Mouse (Mus musculus) MEL (cell line): ENCODE measurements around the gene Nploc4. TPM values are rescaled to one million over a fixed set of nuclear protein-coding genes. Genes with fewer than 3 reads are reported as not detected.

Experiments
- DNase-seq: peaks from one replicate; pipeline ENCODE4 v3.0.0; 2011; ENCODE audit warnings: low read depth, low spot score
- H3K27ac ChIP-seq: 2 replicates; pipeline ENCODE4 v1.5.1; 2012; ENCODE audit warnings: low read depth, mild to moderate bottlenecking, control low read depth, low read length, moderate library complexity; ENCODE audit not compliant: control insufficient read depth
- H3K27me3 ChIP-seq, 2 experiments: fragments of 150-350 bp in 1 of 2; sonication (generic) in 1 of 2; 2 replicates each; pipeline ENCODE4 v1.6.1; 2012; ENCODE audit warnings: low read length in 2 of 2, mild to moderate bottlenecking in 2 of 2, improper control_type of control experiment in 1 of 2, moderate library complexity in 1 of 2; ENCODE audit not compliant: insufficient read depth in 2 of 2, control insufficient read depth in 1 of 2
- H3K36me3 ChIP-seq, 2 experiments: 2 replicates each; pipeline ENCODE4 v1.6.1; 2012 to 2014; ENCODE audit warnings: low read length in 2 of 2, improper control_type of control experiment in 1 of 2, inconsistent platforms in 1 of 2, mild to moderate bottlenecking in 1 of 2; ENCODE audit not compliant: insufficient read depth in 2 of 2, control insufficient read depth in 1 of 2
- H3K4me1 ChIP-seq, 2 experiments: fragments of 150-350 bp in 1 of 2; sonication (generic) in 1 of 2; 2 replicates each; pipeline ENCODE4 v1.6.1; 2012; ENCODE audit warnings: low read length in 2 of 2, improper control_type of control experiment in 1 of 2, mild to moderate bottlenecking in 1 of 2; ENCODE audit not compliant: insufficient read depth in 2 of 2, control insufficient read depth in 1 of 2
- H3K4me3 ChIP-seq, 2 experiments: fragments of 150-350 bp in 1 of 2; sonication (generic) in 1 of 2; 2 replicates each; pipeline ENCODE4 v1.5.1; 2012; ENCODE audit warnings: low read depth in 2 of 2, low read length in 2 of 2, mild to moderate bottlenecking in 2 of 2, moderate library complexity in 2 of 2, control low read depth in 1 of 2, improper control_type of control experiment in 1 of 2; ENCODE audit not compliant: control insufficient read depth in 1 of 2, insufficient read depth in 1 of 2
- H3K79me2 ChIP-seq: 2 replicates; pipeline ENCODE4 v1.6.1; 2012; ENCODE audit warnings: mild to moderate bottlenecking, low read length, moderate library complexity; ENCODE audit not compliant: control insufficient read depth, poor library complexity, insufficient read depth
- H3K9ac ChIP-seq: 2 replicates; pipeline ENCODE4 v1.6.1; 2012; ENCODE audit warnings: low read depth, mild to moderate bottlenecking, control low read depth, low read length, moderate library complexity; ENCODE audit not compliant: control insufficient read depth, poor library complexity, severe bottlenecking
- H3K9me3 ChIP-seq: fragments of 150-350 bp; sonication (generic); replicated peaks from 2 replicates; pipeline ENCODE4 v1.6.1; 2012; ENCODE audit warnings: mild to moderate bottlenecking, low read length, improper control_type of control experiment, moderate library complexity; ENCODE audit not compliant: insufficient read depth
- BHLHE40 ChIP-seq: IDR thresholded peaks from 2 replicates; pipeline ENCODE4 v1.6.1; 2012; ENCODE audit warnings: low read depth, mild to moderate bottlenecking, inconsistent platforms, low read length, improper control_type of control experiment, borderline replicate concordance
- CTCF ChIP-seq, 3 experiments: IDR thresholded peaks in 2 of 3; conservative IDR thresholded peaks in 1 of 3; 2 replicates each; pipeline ENCODE4 v1.5.1; 2011 to 2012; ENCODE audit warnings: low read length in 3 of 3, low read depth in 2 of 3, mild to moderate bottlenecking in 2 of 3, improper control_type of control experiment in 1 of 3, inconsistent platforms in 1 of 3, mixed read lengths in 1 of 3, moderate library complexity in 1 of 3; ENCODE audit not compliant: control insufficient read depth in 1 of 3, insufficient read depth in 1 of 3, poor library complexity in 1 of 3, severe bottlenecking in 1 of 3
- ELF1 ChIP-seq: IDR thresholded peaks from 2 replicates; pipeline ENCODE4 v1.6.1; 2014; ENCODE audit warnings: low read depth, mild to moderate bottlenecking, inconsistent platforms, low read length, improper control_type of control experiment, moderate library complexity
- ETS1 ChIP-seq: IDR thresholded peaks from 2 replicates; pipeline ENCODE4 v1.6.1; 2012; ENCODE audit warnings: low read depth, mild to moderate bottlenecking, inconsistent platforms, low read length, improper control_type of control experiment, moderate library complexity
- GABPA ChIP-seq: IDR thresholded peaks from 2 replicates; pipeline ENCODE4 v1.6.1; 2012; ENCODE audit warnings: low read depth, mild to moderate bottlenecking, inconsistent platforms, low read length, improper control_type of control experiment, moderate library complexity
- GATA1 ChIP-seq: IDR thresholded peaks from 2 replicates; pipeline ENCODE4 v1.6.1; 2011; ENCODE audit warnings: low read depth, low read length, improper control_type of control experiment
- JUND ChIP-seq: IDR thresholded peaks from 2 replicates; pipeline ENCODE4 v1.6.1; 2011; ENCODE audit warnings: low read depth, mild to moderate bottlenecking, improper control_type of control experiment, low read length
- KAT2A ChIP-seq: conservative IDR thresholded peaks from 2 replicates; pipeline ENCODE4 v1.6.1; 2012; ENCODE audit warnings: low read depth, low read length, improper control_type of control experiment, inconsistent platforms
- MAFK ChIP-seq: IDR thresholded peaks from 2 replicates; pipeline ENCODE4 v1.6.1; 2011; ENCODE audit warnings: low read depth, mild to moderate bottlenecking, low read length, improper control_type of control experiment, borderline replicate concordance
- MAX ChIP-seq: IDR thresholded peaks from 2 replicates; pipeline ENCODE4 v1.6.1; 2011; ENCODE audit warnings: low read length, improper control_type of control experiment
- MEF2A ChIP-seq: IDR thresholded peaks from 2 replicates; pipeline ENCODE4 v1.6.1; 2014; ENCODE audit warnings: low read depth, mild to moderate bottlenecking, inconsistent platforms, low read length, improper control_type of control experiment; ENCODE audit not compliant: poor library complexity, insufficient replicate concordance, severe bottlenecking; ENCODE audit errors: extremely low read depth
- MXI1 ChIP-seq: IDR thresholded peaks from 2 replicates; pipeline ENCODE4 v1.6.1; 2011; ENCODE audit warnings: mild to moderate bottlenecking, low read depth, low read length, improper control_type of control experiment
- MYB ChIP-seq: IDR thresholded peaks from 2 replicates; pipeline ENCODE4 v1.6.1; 2011; ENCODE audit warnings: mild to moderate bottlenecking, low read depth, low read length, improper control_type of control experiment
- MYC ChIP-seq: IDR thresholded peaks from 2 replicates; pipeline ENCODE4 v1.6.1; 2011; ENCODE audit warnings: low read depth, mild to moderate bottlenecking, low read length, improper control_type of control experiment, moderate library complexity
- NELFE ChIP-seq: IDR thresholded peaks from 2 replicates; pipeline ENCODE4 v1.6.1; 2011; ENCODE audit warnings: low read depth, low read length, improper control_type of control experiment
- NRF1 ChIP-seq: IDR thresholded peaks from 2 replicates; pipeline ENCODE4 v1.6.1; 2014; ENCODE audit warnings: low read depth, mild to moderate bottlenecking, inconsistent platforms, low read length, improper control_type of control experiment, moderate library complexity; ENCODE audit not compliant: poor library complexity, insufficient read depth, severe bottlenecking
- POLR2A ChIP-seq, 2 experiments: IDR thresholded peaks; 2 replicates each; pipeline ENCODE4 v1.6.1; 2011 to 2012; ENCODE audit warnings: low read length in 2 of 2, mild to moderate bottlenecking in 2 of 2, control low read depth in 1 of 2, improper control_type of control experiment in 1 of 2, low read depth in 1 of 2, moderate library complexity in 1 of 2; ENCODE audit not compliant: control insufficient read depth in 1 of 2, insufficient read depth in 1 of 2, poor library complexity in 1 of 2
- RAD21 ChIP-seq: IDR thresholded peaks from 2 replicates; pipeline ENCODE4 v1.6.1; 2011; ENCODE audit warnings: mild to moderate bottlenecking, low read depth, low read length, improper control_type of control experiment
- RCOR1 ChIP-seq: IDR thresholded peaks from 2 replicates; pipeline ENCODE4 v1.6.1; 2012; ENCODE audit warnings: low read depth, mild to moderate bottlenecking, inconsistent platforms, low read length, improper control_type of control experiment
- SMC3 ChIP-seq: IDR thresholded peaks from 2 replicates; pipeline ENCODE4 v1.6.1; 2011; ENCODE audit warnings: low read depth, low read length, improper control_type of control experiment
- TAL1 ChIP-seq: IDR thresholded peaks from 2 replicates; pipeline ENCODE4 v1.6.1; 2012; ENCODE audit warnings: mild to moderate bottlenecking, inconsistent platforms, low read length, moderate library complexity, mixed read lengths
- TBP ChIP-seq: IDR thresholded peaks from 2 replicates; pipeline ENCODE4 v1.8.0; 2011; ENCODE audit warnings: low read depth, low read length, improper control_type of control experiment
- UBTF ChIP-seq: IDR thresholded peaks from 2 replicates; pipeline ENCODE4 v1.6.1; 2012; ENCODE audit warnings: low read depth, mild to moderate bottlenecking, inconsistent platforms, low read length, improper control_type of control experiment, moderate library complexity, borderline replicate concordance; ENCODE audit not compliant: insufficient read depth
- USF1 ChIP-seq: IDR thresholded peaks from 2 replicates; pipeline ENCODE4 v1.6.1; 2014; ENCODE audit warnings: low read depth, mild to moderate bottlenecking, inconsistent platforms, low read length, improper control_type of control experiment, moderate library complexity
- USF2 ChIP-seq, 2 experiments: IDR thresholded peaks; 2 replicates each; pipeline ENCODE4 v1.6.1; 2011 to 2012; ENCODE audit warnings: improper control_type of control experiment in 2 of 2, low read length in 2 of 2, borderline replicate concordance in 1 of 2, inconsistent platforms in 1 of 2, low read depth in 1 of 2, mild to moderate bottlenecking in 1 of 2; ENCODE audit not compliant: insufficient read depth in 1 of 2
- ZKSCAN1 ChIP-seq: IDR thresholded peaks from 2 replicates; pipeline ENCODE4 v1.6.1; 2012; ENCODE audit warnings: low read depth, mild to moderate bottlenecking, inconsistent platforms, low read length, improper control_type of control experiment, moderate library complexity
- ZMIZ1 ChIP-seq: IDR thresholded peaks from 2 replicates; pipeline ENCODE4 v1.6.1; 2012; ENCODE audit warnings: low read depth, mild to moderate bottlenecking, inconsistent platforms, low read length, improper control_type of control experiment, moderate library complexity
- ZNF384 ChIP-seq: IDR thresholded peaks from 2 replicates; pipeline ENCODE4 v1.6.1; 2012; ENCODE audit warnings: low read depth, mild to moderate bottlenecking, inconsistent platforms, low read length, improper control_type of control experiment
- polyA plus RNA-seq, 2 experiments: library from polyadenylated mRNA; stranded (reverse) in 1 of 2; unstranded in 1 of 2; fragments of >175 nt in 1 of 2; fragments of >200 nt in 1 of 2; gene quantifications; 2 replicates each; pipeline versions ENCODE4 v1.2.1 to v1.2.4; 2012; ENCODE audit warnings: low replicate concordance in 2 of 2, low read depth in 1 of 2; ENCODE audit not compliant: insufficient read length in 2 of 2, insufficient read depth in 1 of 2, missing spikeins in 1 of 2
- total RNA-seq: library from RNA; depleted of rRNA; stranded (reverse); fragments of 300-350 nt; gene quantifications from 2 replicates; pipeline ENCODE4 v1.2.3, GENCODE M21; 2012

Nploc4 gene
- total and polyA plus RNA-seq, 3 experiments: 77.4 to 352 (median 117) TPM

GRCm38 (mm10) chr11:120485251-120485650 lies 47.7 kb upstream of the Nploc4 start:
- peak overlapping the region; percentile 62 for H3K27ac ChIP-seq
- H3K27me3 ChIP-seq: no peaks in the 10 kb centered on the region
- peak overlapping the region; percentile 82 for H3K9ac ChIP-seq
- H3K9me3 ChIP-seq: no peaks in the 10 kb centered on the region
- peaks cover 30% of the 10 kb centered on the region for H3K79me2 ChIP-seq
- H3K4me3 ChIP-seq: peak overlapping the region; percentile 73 to 74
- peaks cover 7 to 13% of the 10 kb centered on the region in 2 experiments for H3K36me3 ChIP-seq
- H3K4me1 ChIP-seq: peaks cover 3 to 15% of the 10 kb centered on the region in 2 experiments; a peak in 3 of 4 replicates
- DNase-seq: no peak
- TF ChIP-seq USF2 (IDR thresholded peaks at IDR 0.05; ENCODE audit: borderline replicate concordance in 1 of 2, insufficient read depth in 1 of 2, low read depth in 1 of 2, low read length in 2 of 2): no peak
- no peak for TF ChIP-seq JUND
- no peak for TF ChIP-seq CTCF (IDR thresholded peaks at IDR 0.05 in 2 of 3, conservative IDR thresholded peaks at IDR 0.05 in 1 of 3; ENCODE audit: control insufficient read depth in 1 of 3, insufficient read depth in 1 of 3, low read depth in 2 of 3, low read length in 3 of 3, poor library complexity in 1 of 3, severe bottlenecking in 1 of 3)
- TF ChIP-seq ZNF384: no peak
- no peak for TF ChIP-seq ETS1
- TF ChIP-seq ELF1: no peak
- no peak for TF ChIP-seq TBP
- no peak for TF ChIP-seq ZMIZ1
- no peak for TF ChIP-seq RAD21
- no peak for TF ChIP-seq TAL1
- no peak for TF ChIP-seq MYC
- TF ChIP-seq KAT2A: no peak
- TF ChIP-seq POLR2A (IDR thresholded peaks at IDR 0.05; ENCODE audit: control insufficient read depth in 1 of 2, insufficient read depth in 1 of 2, low read depth in 1 of 2, low read length in 2 of 2, poor library complexity in 1 of 2): no peak
- TF ChIP-seq GATA1: no peak
- TF ChIP-seq NELFE: no peak
- no peak for TF ChIP-seq USF1
- TF ChIP-seq RCOR1: no peak
- no peak for TF ChIP-seq MAX
- no peak for TF ChIP-seq GABPA

- H3K27me3 ChIP-seq: no peaks in the 10 kb centered on the region
- H3K4me3 ChIP-seq: peak within 1 kb of the TSS; percentile 73 to 74
- H3K4me1 ChIP-seq: peaks cover 3 to 13% of the 10 kb centered on the region in 2 experiments; a peak in 3 of 4 replicates
- TF ChIP-seq UBTF (peak; percentile 94; the same call in 1 of the 2 replicates), MAX (peak; percentile 96), TAL1 (no peak), ZKSCAN1 (no peak), USF1 (peak; percentile 68), USF2 (IDR thresholded peaks at IDR 0.05; ENCODE audit: borderline replicate concordance in 1 of 2, insufficient read depth in 1 of 2, low read depth in 1 of 2, low read length in 2 of 2) (no peak), MEF2A (no peak), TBP (peak; percentile 94), MYB (no peak), ELF1 (peak; percentile 89), SMC3 (no peak), KAT2A (peak; percentile 92), NELFE (peak; percentile 98), NRF1 (peak; percentile 93), GABPA (peak; percentile 49; the same call in 1 of the 2 replicates), MXI1 (peak; percentile 99), MYC (peak; percentile 98), BHLHE40 (no peak), MAFK (no peak)
Observed at GRCm38 (mm10) chr11:120484265-120484981, 46.9 kb upstream of the Nploc4 start, which contains the start of gene Mrpl12. TSS of gene Mrpl12 (plus strand) at chr11:120484613.

More at GRCm38 (mm10) chr11:120484265-120484981, 46.9 kb upstream of the Nploc4 start, which contains the start of gene Mrpl12:
- peak; percentile 98 for DNase-seq
- Histone ChIP-seq H3K9me3 (no peaks in the 10 kb centered on the region), H3K9ac (peak within 1 kb of the TSS; percentile 86), H3K36me3 (peaks cover 7 to 10% of the 10 kb centered on the region in 2 experiments), H3K27ac (peak within 1 kb of the TSS; percentile 73), H3K79me2 (peaks cover 30% of the 10 kb centered on the region)
